Mouse (Mus musculus): ENCODE data around the gene Jsrp1.

Jsrp1 gene

GRCm38 (mm10) chr10:80813366-80813765 lies at the start of gene Jsrp1:
Jsrp1 (minus strand) TSS chr10:80813498.
- no peak for DNase-seq (ENCODE audit: low spot score in 2 of 2)

DNA sequence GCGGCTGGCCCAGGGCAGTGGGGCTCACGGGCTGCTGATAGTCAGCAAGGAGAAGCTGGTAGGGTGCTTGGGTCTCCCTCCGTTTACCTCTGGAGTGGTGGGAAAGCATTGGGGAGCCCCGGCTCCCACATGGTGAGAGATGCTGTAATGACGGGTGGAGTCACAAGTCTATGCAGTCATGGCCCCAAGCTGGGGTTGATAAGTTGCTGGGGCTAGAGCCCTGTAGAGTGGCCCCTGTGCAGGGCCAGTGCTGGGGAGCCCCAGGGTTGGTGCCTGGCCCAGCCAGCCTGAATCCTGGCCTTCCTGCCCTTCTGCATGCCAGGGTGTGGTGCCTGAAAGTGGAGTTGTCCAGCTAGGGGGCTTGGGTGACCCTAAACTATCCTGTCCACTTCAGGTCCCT lies 49.0 kb upstream of the Jsrp1 start:
- DNase-seq (ENCODE audit: low spot score in 2 of 2): no peak

DNA sequence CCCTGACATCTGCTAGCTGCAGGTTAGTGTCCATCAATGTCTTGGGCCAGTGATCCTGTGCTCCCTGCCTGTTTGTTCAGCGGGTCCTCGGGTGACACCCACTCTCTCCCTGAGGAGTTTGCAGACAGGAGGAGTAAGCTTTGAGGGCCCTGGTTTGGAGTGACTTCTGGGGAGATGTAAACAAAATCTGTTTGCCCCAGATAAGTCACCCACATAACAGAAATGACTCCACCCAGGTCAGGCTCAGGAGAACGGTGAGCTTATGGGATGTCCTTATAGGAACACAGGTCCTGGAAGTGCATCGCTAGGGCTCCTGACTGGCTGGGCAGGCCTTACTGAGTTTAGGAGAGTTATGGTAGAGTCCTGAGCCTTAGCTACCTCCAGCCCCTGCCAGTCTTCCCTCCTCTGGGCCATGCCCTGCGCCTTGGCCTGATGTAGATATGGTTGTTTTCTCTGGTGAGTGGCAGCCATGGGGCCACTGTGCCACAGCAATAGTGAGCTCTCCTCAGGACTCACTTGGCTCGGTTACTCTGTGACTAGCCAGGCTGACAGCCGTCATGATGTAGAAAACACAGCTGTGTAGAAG lies 45.1 kb upstream of the Jsrp1 start:
- DNase-seq (ENCODE audit: low spot score in 2 of 2): no peak

GRCm38 (mm10) chr10:80857848-80858247 lies 44.5 kb upstream of the Jsrp1 start:
- DNase-seq (ENCODE audit: low spot score in 2 of 2): no peak

- no peak for DNase-seq (ENCODE audit: low spot score in 2 of 2)
Observed at GRCm38 (mm10) chr10:80857386-80857785, 44.1 kb upstream of the Jsrp1 start.

DNA sequence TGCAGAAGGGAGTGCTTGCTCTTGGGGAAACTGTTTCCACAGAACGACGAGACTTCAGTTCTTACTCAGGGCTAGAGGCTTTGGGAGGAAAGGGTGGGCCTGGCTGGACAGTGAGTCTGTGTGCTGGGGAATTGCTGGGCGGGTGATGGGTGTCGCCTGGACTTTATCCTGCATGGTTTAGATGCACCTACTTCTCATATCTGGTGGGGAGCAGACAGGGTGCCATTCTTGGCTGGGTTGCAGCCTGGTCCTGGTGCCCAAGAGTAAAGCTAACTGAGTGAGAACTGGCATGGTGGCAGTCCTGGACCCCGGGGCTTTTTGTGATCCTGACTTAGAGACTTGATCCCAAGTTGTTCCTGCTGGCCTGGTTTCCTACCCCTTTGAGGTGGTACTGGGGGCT lies 43.6 kb upstream of the Jsrp1 start:
- no peak for DNase-seq (ENCODE audit: low spot score in 2 of 2)

DNA sequence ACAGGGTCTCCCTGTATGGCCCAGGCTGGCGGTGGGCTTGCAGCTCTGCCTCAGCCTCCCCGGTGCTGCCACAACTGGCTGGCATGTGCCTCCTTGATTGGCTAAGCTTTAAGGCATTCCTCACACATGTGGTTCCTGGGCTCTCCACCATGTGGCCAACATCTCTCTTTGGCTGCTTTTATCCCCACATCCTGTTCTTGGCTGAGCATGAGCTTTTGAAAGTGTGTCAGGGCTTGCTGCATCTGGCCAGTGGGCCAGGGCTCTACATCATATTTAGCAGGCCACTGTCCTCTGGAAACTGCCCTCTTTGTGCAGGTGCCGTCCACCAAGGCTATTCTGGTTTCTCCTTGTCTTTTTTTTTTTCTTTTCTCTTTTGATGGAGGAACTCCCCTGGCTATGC lies 43.0 kb upstream of the Jsrp1 start:
- peak in 1 of 2 experiments; percentile 39 for DNase-seq (ENCODE audit: low spot score in 2 of 2)

DNA sequence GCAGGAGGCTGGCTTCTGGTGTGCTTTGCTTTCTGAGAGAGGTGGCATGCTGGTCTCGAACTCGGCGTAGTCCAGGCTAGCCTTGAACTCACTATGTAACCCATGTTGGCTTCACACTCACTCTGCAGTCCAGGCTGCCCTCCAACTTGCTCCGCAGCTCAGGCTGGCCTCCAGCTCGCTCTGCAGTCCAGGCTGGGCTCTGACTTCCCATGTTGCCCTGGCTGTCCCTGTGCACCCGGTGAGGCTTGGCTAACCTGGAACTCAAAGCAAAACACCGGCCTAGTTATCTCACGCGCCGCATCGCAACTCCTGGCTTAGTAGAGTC lies 42.4 kb upstream of the Jsrp1 start:
- no peak for DNase-seq (ENCODE audit: low spot score in 2 of 2)

GRCm38 (mm10) chr10:80854913-80855748 lies 41.8 kb upstream of the Jsrp1 start, which contains the start of the genes Lsm7 and Sppl2b:
Lsm7 (minus strand) TSS chr10:80855209.
Sppl2b (plus strand) TSS chr10:80855275.
- DNase-seq (ENCODE audit: low spot score in 2 of 2): peak; percentile 96

DNA sequence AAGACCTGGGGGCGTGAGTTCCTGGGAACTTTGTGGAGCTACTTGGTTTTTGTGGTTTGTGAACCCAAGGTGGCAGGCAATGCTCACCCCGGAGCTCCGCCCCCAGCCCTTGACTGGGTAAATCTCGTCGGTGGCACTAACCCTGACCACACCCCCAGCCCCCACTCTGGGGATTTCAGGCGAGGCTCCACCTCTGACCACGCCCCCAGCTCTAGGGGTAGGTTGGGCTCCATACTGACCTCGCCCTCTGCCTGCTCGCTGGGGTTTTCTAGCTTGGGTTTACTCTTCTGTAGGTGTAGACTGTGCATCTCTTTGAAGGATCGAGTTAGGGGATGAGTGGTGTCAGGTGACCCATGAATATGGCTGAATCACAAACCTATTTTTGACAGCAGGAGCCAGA lies 35.3 kb upstream of the Jsrp1 start:
- DNase-seq (ENCODE audit: low spot score in 2 of 2): no peak

- peak; percentile 67 to 69 for DNase-seq (ENCODE audit: low spot score in 2 of 2)
Observed at GRCm38 (mm10) chr10:80845732-80846131, 32.4 kb upstream of the Jsrp1 start.

DNA sequence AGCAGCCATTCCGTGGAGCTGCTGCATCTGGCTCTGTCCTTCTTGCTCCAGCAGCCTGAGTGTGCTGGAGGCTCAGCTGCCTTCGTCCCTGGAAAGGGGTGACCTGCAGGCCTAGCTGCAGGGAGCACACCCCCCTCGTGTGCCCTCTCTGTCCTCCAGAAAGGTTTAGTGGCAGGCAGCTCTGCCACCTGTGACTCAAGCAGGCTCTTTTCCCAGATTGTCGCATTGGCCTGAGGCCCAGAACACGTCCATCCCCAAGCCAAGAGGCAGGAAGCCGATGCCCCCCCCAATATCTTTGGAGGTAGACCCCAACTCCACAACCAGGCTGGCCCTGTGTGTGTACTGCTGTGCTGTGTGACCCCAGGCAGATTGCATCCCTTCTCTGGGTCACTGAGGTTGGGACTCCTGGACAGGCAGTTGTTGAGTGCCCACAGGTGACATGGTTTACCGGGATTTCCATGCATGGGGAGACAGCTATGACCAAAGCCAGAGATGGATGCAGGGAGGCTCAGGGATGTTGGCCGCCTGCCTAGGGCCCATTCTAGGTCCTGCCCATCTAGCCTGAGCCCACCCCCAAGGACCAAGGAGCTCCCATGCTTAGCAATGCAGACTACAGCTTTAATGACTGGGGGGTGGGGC lies 31.9 kb upstream of the Jsrp1 start:
- DNase-seq (ENCODE audit: low spot score in 2 of 2): no peak

GRCm38 (mm10) chr10:80843931-80844547 lies 30.7 kb upstream of the Jsrp1 start, which contains the start of gene Lingo3:
Lingo3 (minus strand) TSS chr10:80844039.
- DNase-seq (ENCODE audit: low spot score in 2 of 2): peak; percentile 56 to 62

- no peak for DNase-seq (ENCODE audit: low spot score in 2 of 2)
Observed at GRCm38 (mm10) chr10:80843087-80843930, 30.0 kb upstream of the Jsrp1 start.

DNA sequence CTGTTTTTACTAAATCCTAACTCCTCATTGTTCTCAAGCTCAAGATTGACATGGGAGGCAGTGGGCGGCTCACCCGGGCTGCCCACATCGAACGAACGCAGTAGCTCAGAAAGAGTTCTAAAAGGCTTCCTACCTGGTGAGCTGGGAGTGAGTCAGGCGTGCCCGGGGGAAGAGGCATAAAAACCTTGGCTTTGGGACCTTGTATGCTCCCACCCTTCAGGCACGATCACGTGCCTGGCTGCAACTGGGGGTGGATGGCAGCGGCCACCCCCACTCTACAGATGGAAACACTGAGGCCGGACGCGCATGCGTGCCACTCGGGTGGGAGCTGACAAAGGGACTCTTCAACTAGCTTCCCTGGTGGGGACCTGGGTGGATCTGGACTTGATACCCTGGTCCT lies 29.0 kb upstream of the Jsrp1 start:
- peak; percentile 62 to 65 for DNase-seq (ENCODE audit: low spot score in 2 of 2)

DNA sequence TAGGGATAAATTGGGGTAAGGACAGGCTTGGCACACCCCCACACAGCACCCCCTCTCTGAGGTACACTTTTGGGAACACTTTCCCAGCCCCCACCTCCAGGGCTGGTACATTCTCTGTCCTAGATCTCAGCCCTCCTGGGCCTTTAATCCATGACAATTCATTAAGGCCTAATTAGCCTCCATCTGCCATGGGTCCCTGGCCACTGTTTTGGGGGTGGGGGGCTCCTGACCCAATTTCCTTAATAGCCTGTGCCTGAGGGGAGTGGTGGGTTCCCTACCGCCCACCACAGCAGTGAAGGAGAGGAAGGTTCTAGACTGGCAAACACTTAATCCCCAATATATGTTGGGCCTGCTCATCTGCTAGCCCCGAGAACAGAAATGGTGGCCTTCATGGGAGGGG lies 28.4 kb upstream of the Jsrp1 start:
- no peak for DNase-seq (ENCODE audit: low spot score in 2 of 2)

DNA sequence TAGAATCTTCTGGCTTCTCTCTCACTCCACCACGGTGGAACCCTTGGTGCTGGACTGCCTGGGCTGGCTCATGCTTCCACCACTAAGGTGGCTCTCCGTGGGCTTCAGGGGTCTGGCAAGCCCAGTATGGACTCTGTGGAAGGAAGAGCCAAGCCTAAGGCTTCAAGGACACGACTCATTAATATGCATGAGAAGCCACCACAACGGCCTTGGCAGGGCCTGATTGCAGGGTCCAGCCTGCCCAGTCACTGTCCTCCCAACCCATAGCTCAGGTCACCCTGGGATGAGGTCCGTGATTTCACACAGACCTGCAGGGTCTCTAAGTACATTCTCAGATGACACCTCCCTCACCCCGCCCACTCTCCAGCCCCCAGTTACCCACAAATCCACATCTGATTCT lies 26.6 kb upstream of the Jsrp1 start:
- DNase-seq (ENCODE audit: low spot score in 2 of 2): no peak

- DNase-seq (ENCODE audit: low spot score in 2 of 2): no peak
Observed at GRCm38 (mm10) chr10:80838346-80838912, 25.1 kb upstream of the Jsrp1 start.

- no peak for DNase-seq (ENCODE audit: low spot score in 2 of 2)
Observed at GRCm38 (mm10) chr10:80837827-80838226, 24.5 kb upstream of the Jsrp1 start.

DNA sequence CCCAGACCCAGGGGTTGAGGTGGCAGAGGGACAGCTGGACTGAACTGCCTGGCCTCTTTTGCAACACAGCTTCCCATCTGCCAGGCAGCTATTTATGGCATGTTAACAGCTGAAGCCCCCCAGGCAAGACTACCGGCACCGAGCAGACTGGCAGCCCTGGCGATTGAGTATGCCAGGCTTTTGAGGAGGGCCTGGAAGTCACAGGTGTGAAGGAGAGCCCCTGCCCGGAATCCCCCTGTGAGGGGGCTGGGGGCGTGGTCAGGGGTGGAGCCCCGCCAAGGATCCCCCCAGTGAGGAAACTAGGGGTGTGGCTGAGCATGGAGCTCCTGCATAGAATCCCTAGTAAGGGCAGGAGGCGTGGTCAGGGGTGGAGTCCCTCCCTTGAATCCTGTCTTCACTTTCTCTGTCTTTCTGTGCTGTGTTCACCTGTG lies 23.7 kb upstream of the Jsrp1 start:
- no peak for DNase-seq (ENCODE audit: low spot score in 2 of 2)

- DNase-seq (ENCODE audit: low spot score in 2 of 2): no peak
Observed at GRCm38 (mm10) chr10:80835617-80836016, 22.3 kb upstream of the Jsrp1 start.

Data from right cerebral cortex, adult 2 months (tissue).